In the genomic region with DNA sequence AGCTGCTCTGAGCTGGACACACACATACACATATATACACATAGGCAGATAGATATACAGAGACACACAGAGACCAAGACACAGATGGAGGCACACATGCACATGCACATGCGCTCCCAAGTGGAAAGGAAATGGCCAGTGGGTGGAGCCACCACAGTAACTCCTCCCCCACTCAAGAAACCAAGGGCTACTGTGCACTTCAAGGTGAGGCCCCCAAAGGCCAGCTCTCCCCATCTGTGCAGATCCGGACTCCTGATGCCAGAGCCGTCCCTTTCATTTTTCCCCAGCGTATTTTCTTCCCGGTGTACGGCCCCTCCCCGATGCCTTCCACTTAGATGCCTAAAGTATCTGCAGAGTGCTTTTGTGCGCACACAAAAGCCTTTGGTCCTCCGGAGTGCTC, we compare ENCODE assay signal across 11 mouse cellular contexts.
A peak's percentile ranks its signal among the peaks of the same experiment; 100 is the strongest.
DNase-seq lines count a peak whose midpoint lies in the region; ATAC-seq lines count a peak whose summit lies in the region.
"Had no signal": no experiment of that assay in that cellular context is flagged by ENCODE, and none has a peak within 500 bp of the region (broad histone marks: within the 10 kb centered on the region; RNA-seq: fewer than 3 reads in every experiment).

No protein-coding gene starts in this region.

- DNase-seq in kidney, adult 18-20 months, result no peak
- DNase-seq in embryo, embryonic 10 days (ENCODE audit: low spot score), result peak; percentile 45
- no peak for DNase-seq in frontal cortex, postnatal 36 days (ENCODE audit: low spot score in 2 of 2)
- no peak for DNase-seq in heart, postnatal 14 days
- DNase-seq: adrenal gland, postnatal 14 days had no signal

- intact Hi-C loops in heart, postnatal 14 days (cut with DNase I), result no loop called here

- H3K4me3 ChIP-seq in kidney, embryonic 14.5 days (ENCODE audit: low read length), result no peak overlapping the region
- no peak overlapping the region for H3K4me3 ChIP-seq in hindbrain, embryonic 12.5 days
- no peak overlapping the region for H3K4me3 ChIP-seq in midbrain, embryonic 16.5 days (ENCODE audit: low read depth, low read length)
- H3K4me3 ChIP-seq: embryonic facial prominence, embryonic 15.5 days; heart, embryonic 15.5 days had no signal

- H3K27ac ChIP-seq in kidney, embryonic 14.5 days (ENCODE audit: low read depth, low read length), result 0 out of 2 replicates have a peak overlapping the region, but pooled peaks have one; percentile 25
- peak overlapping the region; percentile 35 for H3K27ac ChIP-seq in hindbrain, embryonic 12.5 days
- H3K27ac ChIP-seq in midbrain, embryonic 16.5 days (ENCODE audit: low read length), result no peak overlapping the region
- H3K27ac ChIP-seq: embryonic facial prominence, embryonic 15.5 days; heart, embryonic 15.5 days had no signal

- no peaks in the 10 kb centered on the region for H3K36me3 ChIP-seq in kidney, embryonic 14.5 days (ENCODE audit: control insufficient read depth, insufficient read depth, low read length)
- no peaks in the 10 kb centered on the region for H3K36me3 ChIP-seq in hindbrain, embryonic 12.5 days
- no peaks in the 10 kb centered on the region for H3K36me3 ChIP-seq in midbrain, embryonic 16.5 days (ENCODE audit: control insufficient read depth, insufficient read depth, low read length)
- H3K36me3 ChIP-seq: embryonic facial prominence, embryonic 15.5 days; heart, embryonic 15.5 days had no signal

- WGBS in kidney, embryonic 14.5 days, result 51% methylated on average over 9 of the region's 9 CpGs
- 16% methylated on average over 9 of the region's 9 CpGs for WGBS in hindbrain, embryonic 12.5 days
- 13% methylated on average over 9 of the region's 9 CpGs for WGBS in midbrain, embryonic 16.5 days

- peak; percentile 43; the same call in 1 of the 2 replicates for ATAC-seq in kidney, embryonic 14.5 days (ENCODE audit: low FRiP score, low TSS enrichment)
- peak; percentile 29 for ATAC-seq in hindbrain, embryonic 12.5 days (ENCODE audit: low FRiP score)
- ATAC-seq in midbrain, embryonic 16.5 days, result peak; percentile 60; the same call in 1 of the 2 replicates
- ATAC-seq in inflammation-experienced regulatory T-cells, adult 6 months, result no peak

- H3K4me1 ChIP-seq in kidney, embryonic 14.5 days (ENCODE audit: control insufficient read depth, insufficient read depth, low read length), result peaks cover 11% of the 10 kb centered on the region
- H3K4me1 ChIP-seq in hindbrain, embryonic 12.5 days, result peaks cover 21% of the 10 kb centered on the region
- H3K4me1 ChIP-seq in midbrain, embryonic 16.5 days (ENCODE audit: control insufficient read depth, insufficient read depth, low read length), result no peaks in the 10 kb centered on the region; the same call in 1 of the 2 replicates

- H3K9me3 ChIP-seq in kidney, embryonic 14.5 days (ENCODE audit: control insufficient read depth, low read length), result no peaks in the 10 kb centered on the region
- H3K9me3 ChIP-seq in hindbrain, embryonic 12.5 days (replicated peaks), result no peaks in the 10 kb centered on the region
- H3K9me3 ChIP-seq in midbrain, embryonic 16.5 days (replicated peaks; ENCODE audit: control insufficient read depth, low read length, poor library complexity, severe bottlenecking), result no peaks in the 10 kb centered on the region
- H3K9me3 ChIP-seq: embryonic facial prominence, embryonic 15.5 days; heart, embryonic 15.5 days had no signal

- H3K9ac ChIP-seq in kidney, embryonic 14.5 days (ENCODE audit: low read depth, low read length), result no peak overlapping the region
- H3K9ac ChIP-seq in hindbrain, embryonic 12.5 days, result no peak overlapping the region
- H3K9ac ChIP-seq in midbrain, embryonic 16.5 days (ENCODE audit: low read depth, low read length), result no peak overlapping the region
- H3K9ac ChIP-seq: embryonic facial prominence, embryonic 15.5 days; heart, embryonic 15.5 days had no signal

- H3K4me2 ChIP-seq in kidney, embryonic 14.5 days (replicated peaks; ENCODE audit: low read depth, low read length), result 0 out of 2 replicates have a peak overlapping the region, but pooled peaks have one; percentile 2
- H3K4me2 ChIP-seq in hindbrain, embryonic 12.5 days (replicated peaks), result peak overlapping the region; percentile 28
- H3K4me2 ChIP-seq in midbrain, embryonic 16.5 days (ENCODE audit: low read length), result 0 out of 2 replicates have a peak overlapping the region, but pooled peaks have one; percentile 3
- H3K4me2 ChIP-seq: embryonic facial prominence, embryonic 15.5 days; heart, embryonic 15.5 days had no signal

- H3K27me3 ChIP-seq in kidney, embryonic 14.5 days (ENCODE audit: control insufficient read depth, insufficient read depth, low read length), result no peaks in the 10 kb centered on the region
- H3K27me3 ChIP-seq in hindbrain, embryonic 12.5 days, result no peaks in the 10 kb centered on the region
- no peaks in the 10 kb centered on the region for H3K27me3 ChIP-seq in midbrain, embryonic 16.5 days (ENCODE audit: control insufficient read depth, insufficient read depth, low read depth, low read length)
- H3K27me3 ChIP-seq: embryonic facial prominence, embryonic 15.5 days; heart, embryonic 15.5 days had no signal
